Mouse (Mus musculus): ENCODE measurements around the gene Taar5. TPM values are rescaled to one million over a fixed set of nuclear protein-coding genes. Genes with fewer than 3 reads are reported as not detected.

The Taar5 gene
- polyA plus RNA-seq, 1 experiment = not detected

DNA sequence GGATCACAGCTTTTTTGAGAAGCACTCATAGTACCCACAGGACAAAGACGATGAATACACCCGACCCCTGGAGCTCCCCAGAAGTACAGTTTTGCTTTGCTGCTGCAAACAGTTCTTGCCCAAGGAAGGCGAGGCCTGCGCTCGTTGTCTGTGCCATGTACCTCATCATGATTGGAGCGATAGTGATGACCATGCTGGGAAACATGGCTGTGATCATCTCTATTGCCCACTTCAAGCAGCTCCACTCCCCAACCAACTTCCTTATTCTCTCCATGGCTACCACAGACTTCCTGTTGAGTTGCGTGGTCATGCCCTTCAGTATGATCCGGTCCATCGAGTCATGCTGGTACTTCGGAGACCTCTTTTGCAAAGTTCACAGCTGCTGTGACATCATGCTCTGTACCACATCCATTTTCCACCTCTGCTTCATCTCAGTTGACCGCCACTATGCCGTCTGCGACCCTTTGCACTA, 10.0 kb upstream of the Taar5 start, which contains the start of gene Taar4:
Gene Taar4, plus strand, starts transcription at position 51 of the 472 bp plus-strand sequence.
- TF ChIP-seq POLR2A (IDR thresholded peaks at IDR 0.05; ENCODE audit: extremely low read depth, insufficient read depth, low read length) = no peak
- no peak for TF ChIP-seq CTCF (IDR thresholded peaks at IDR 0.05; ENCODE audit: extremely low read depth, insufficient read depth, low read length)
- Histone ChIP-seq H3K4me1 (ENCODE audit: control insufficient read depth, insufficient read depth, low read length) (no peaks in the 10 kb centered on the region), H3K4me3 (ENCODE audit: insufficient read depth, low read length) (no peak within 1 kb of the TSS), H3K27ac (ENCODE audit: insufficient read depth, low read length) (no peak within 1 kb of the TSS)

DNA sequence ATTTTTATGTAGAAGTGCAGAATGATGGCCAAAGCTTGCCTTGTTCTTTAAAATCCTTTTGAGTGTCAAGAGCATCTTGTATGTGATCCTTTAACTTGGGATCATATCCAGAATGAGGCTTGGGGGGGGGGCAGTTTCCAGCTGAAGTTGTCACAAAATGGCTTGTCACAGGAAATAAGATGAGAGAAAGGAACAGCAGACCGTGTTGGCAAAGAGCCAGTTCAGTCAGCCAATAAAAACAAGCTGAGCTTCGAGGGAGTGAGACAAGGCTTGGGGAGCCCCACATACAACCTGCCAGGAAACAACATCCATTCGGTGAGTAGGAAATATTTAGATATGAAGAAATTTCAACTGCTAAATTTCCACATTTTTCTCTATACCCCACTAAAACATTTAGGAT, 7.1 kb upstream of the Taar5 start:
- H3K4me3 ChIP-seq (ENCODE audit: insufficient read depth, low read length) = no peak overlapping the region
- no peak overlapping the region for H3K27ac ChIP-seq (ENCODE audit: insufficient read depth, low read length)
- no peaks in the 10 kb centered on the region for H3K4me1 ChIP-seq (ENCODE audit: control insufficient read depth, insufficient read depth, low read length)
- no peak for TF ChIP-seq POLR2A (IDR thresholded peaks at IDR 0.05; ENCODE audit: extremely low read depth, insufficient read depth, low read length)
- TF ChIP-seq CTCF (IDR thresholded peaks at IDR 0.05; ENCODE audit: extremely low read depth, insufficient read depth, low read length) = no peak

DNA sequence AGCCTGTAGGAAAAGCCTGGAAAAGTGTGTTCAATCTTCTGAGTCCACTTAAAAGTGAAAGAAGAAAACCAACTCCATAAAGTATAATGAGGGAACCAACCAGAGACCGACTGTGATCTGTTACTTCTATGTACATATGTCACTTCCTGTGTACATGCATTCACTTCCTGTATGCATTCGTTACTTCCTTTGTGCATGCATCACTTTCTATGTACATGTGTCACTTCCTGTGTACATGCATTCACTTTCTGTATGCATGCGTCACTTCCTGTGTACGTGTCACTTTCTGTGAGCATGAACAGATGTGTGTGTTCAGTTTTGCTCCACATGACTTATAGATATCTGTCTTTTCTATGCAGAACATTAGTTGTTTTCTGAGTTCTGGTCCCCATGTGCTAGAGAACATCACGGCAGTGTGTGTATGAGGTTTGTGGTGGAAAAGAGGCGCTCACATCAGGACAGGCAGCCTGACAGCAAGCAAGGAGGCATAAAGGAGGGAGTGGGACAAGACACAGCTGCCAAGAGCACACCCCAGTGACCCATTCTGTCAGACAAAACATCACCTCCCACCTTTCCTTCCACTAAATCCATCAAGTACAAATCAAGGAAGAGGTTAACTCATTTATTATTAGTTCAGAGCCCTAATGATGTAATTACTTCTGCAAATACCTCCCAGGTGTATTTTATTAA, 5.4 kb upstream of the Taar5 start:
- TF ChIP-seq CTCF (IDR thresholded peaks at IDR 0.05; ENCODE audit: extremely low read depth, insufficient read depth, low read length) = no peak
- TF ChIP-seq POLR2A (IDR thresholded peaks at IDR 0.05; ENCODE audit: extremely low read depth, insufficient read depth, low read length) = no peak
- H3K4me1 ChIP-seq (ENCODE audit: control insufficient read depth, insufficient read depth, low read length) = no peaks in the 10 kb centered on the region
- H3K27ac ChIP-seq (ENCODE audit: insufficient read depth, low read length) = no peak overlapping the region
- no peak overlapping the region for H3K4me3 ChIP-seq (ENCODE audit: insufficient read depth, low read length)

DNA sequence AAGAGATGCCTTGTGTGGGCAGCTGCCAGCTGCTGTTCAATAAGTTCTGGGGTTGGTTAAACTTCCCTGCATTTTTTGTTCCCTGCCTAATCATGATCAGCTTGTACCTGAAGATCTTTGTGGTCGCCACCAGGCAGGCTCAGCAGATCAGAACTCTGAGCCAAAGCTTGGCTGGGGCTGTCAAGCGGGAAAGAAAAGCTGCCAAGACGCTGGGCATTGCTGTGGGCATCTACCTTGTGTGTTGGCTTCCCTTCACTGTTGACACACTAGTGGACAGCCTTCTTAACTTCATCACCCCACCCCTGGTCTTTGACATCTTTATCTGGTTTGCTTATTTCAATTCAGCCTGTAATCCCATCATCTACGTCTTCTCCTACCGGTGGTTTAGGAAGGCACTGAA, 750 bp downstream of the Taar5 start:
- H3K27ac ChIP-seq (ENCODE audit: insufficient read depth, low read length) = no peak overlapping the region
- TF ChIP-seq CTCF (IDR thresholded peaks at IDR 0.05; ENCODE audit: extremely low read depth, insufficient read depth, low read length) (no peak), POLR2A (IDR thresholded peaks at IDR 0.05; ENCODE audit: extremely low read depth, insufficient read depth, low read length) (no peak)
- H3K4me3 ChIP-seq (ENCODE audit: insufficient read depth, low read length) = no peak overlapping the region
- no peaks in the 10 kb centered on the region for H3K4me1 ChIP-seq (ENCODE audit: control insufficient read depth, insufficient read depth, low read length)

DNA sequence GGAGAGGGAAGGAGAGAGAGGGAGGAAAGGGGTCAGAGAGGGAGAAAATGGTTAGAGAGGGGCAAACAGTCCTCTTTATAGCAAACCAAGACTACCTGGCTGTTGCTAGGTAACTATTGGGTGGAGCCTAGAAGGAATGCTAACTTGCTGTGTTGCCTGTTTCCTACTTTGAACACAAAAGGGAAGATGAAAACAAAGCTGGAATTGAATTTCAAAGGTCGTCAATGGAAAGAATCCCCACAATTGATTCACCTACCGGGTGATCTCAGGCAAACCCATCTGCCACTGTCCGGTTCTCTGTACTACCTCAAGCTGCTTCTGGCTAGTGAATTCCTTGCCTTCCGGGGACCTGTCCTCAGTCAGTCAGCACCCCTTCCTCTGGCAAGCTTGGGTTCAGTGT, 7.5 kb downstream of the Taar5 start:
- H3K27ac ChIP-seq (ENCODE audit: insufficient read depth, low read length) = no peak overlapping the region
- H3K4me1 ChIP-seq (ENCODE audit: control insufficient read depth, insufficient read depth, low read length) = no peaks in the 10 kb centered on the region
- no peak overlapping the region for H3K4me3 ChIP-seq (ENCODE audit: insufficient read depth, low read length)
- TF ChIP-seq POLR2A (IDR thresholded peaks at IDR 0.05; ENCODE audit: extremely low read depth, insufficient read depth, low read length) (no peak), CTCF (IDR thresholded peaks at IDR 0.05; ENCODE audit: extremely low read depth, insufficient read depth, low read length) (no peak)

DNA sequence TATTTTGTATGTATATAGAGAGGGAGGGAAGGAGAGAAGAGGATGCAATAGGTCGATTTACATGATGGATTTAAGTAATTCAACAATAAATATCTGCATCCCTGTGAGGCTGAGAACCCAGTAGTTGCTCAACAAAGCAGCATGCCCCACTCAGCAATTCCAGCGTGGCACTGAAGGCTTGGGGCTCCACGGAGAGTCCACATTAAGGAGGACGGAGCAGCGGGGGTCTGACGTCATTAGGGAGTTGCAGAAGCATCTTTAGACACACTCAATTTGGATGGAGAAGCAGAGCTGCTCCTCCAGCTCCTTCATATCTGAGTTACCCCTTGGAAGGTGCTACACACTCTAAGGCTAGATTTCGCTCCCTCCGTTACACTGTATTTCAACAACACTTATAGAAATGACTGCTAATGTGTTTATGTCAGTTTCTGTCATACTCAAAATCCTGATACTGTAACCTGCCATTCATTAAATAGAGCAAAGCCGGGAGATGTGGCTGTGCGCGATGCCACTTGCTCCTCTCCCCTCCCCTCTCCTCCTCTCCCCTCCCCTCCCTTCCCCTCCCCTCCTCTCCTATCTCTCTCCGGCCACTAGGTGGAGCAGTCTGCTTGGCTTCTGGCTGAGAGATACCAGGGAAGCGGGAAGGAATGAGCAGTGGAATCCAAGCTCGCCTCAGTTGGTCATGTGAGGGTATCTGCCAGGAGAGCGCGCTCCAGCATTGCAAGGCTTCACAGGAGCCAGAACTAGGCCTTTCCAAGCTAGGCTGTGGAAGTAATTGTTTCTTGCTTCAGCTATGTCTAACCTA, 8.6 kb downstream of the Taar5 start:
- Histone ChIP-seq H3K27ac (ENCODE audit: insufficient read depth, low read length) (no peak overlapping the region), H3K4me1 (ENCODE audit: control insufficient read depth, insufficient read depth, low read length) (no peaks in the 10 kb centered on the region), H3K4me3 (ENCODE audit: insufficient read depth, low read length) (no peak overlapping the region)
- TF ChIP-seq POLR2A (IDR thresholded peaks at IDR 0.05; ENCODE audit: extremely low read depth, insufficient read depth, low read length) (no peak), CTCF (IDR thresholded peaks at IDR 0.05; ENCODE audit: extremely low read depth, insufficient read depth, low read length) (peak; percentile 70)

DNA sequence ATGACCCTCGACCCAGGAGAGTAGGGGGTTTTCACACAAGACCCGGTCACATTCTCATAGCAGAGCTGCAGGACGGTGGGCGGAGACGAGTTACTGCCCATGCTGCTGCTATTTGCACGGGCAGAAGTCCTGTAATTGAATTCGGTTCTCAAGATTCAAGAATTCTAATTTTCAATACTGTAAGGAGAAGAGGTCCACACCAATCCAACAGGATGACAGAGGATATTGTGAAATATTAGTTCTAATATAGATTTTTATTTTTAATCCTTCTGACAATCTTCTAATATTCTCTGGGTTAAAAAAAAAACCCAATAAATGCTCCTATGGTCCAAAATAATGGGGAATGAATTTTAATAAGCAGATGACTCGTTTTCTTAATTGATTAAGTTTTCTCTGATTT, 15.0 kb downstream of the Taar5 start, which contains the start of gene Taar6:
Gene Taar6, minus strand, starts transcription at position 101 of the 400 bp plus-strand sequence.
- TF ChIP-seq CTCF (IDR thresholded peaks at IDR 0.05; ENCODE audit: extremely low read depth, insufficient read depth, low read length) (no peak), POLR2A (IDR thresholded peaks at IDR 0.05; ENCODE audit: extremely low read depth, insufficient read depth, low read length) (no peak)
- Histone ChIP-seq H3K4me3 (ENCODE audit: insufficient read depth, low read length) (no peak within 1 kb of the TSS), H3K27ac (ENCODE audit: insufficient read depth, low read length) (no peak within 1 kb of the TSS), H3K4me1 (ENCODE audit: control insufficient read depth, insufficient read depth, low read length) (no peaks in the 10 kb centered on the region)

DNA sequence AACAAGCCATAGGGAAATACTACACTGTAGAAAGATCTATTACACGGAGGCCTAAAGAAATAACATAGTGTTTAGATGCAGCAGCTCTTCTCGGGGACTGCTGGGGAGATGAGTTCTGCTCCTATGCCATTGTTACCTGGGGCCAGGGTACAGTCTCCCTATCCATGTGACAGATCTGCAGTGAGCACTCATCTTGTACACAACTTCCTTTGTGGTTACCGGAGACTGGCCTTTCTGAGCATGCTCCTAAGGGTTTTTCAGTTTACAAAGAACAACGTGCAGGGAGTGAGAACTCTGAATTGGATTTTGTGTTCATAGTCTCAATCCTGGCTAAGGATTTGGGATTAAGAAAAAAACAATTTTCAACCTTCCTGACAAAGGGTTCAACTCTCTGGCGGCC, 15.9 kb downstream of the Taar5 start:
- Histone ChIP-seq H3K27ac (ENCODE audit: insufficient read depth, low read length) (no peak overlapping the region), H3K4me1 (ENCODE audit: control insufficient read depth, insufficient read depth, low read length) (no peaks in the 10 kb centered on the region), H3K4me3 (ENCODE audit: insufficient read depth, low read length) (no peak overlapping the region)
- TF ChIP-seq CTCF (IDR thresholded peaks at IDR 0.05; ENCODE audit: extremely low read depth, insufficient read depth, low read length) (no peak), POLR2A (IDR thresholded peaks at IDR 0.05; ENCODE audit: extremely low read depth, insufficient read depth, low read length) (no peak)

DNA sequence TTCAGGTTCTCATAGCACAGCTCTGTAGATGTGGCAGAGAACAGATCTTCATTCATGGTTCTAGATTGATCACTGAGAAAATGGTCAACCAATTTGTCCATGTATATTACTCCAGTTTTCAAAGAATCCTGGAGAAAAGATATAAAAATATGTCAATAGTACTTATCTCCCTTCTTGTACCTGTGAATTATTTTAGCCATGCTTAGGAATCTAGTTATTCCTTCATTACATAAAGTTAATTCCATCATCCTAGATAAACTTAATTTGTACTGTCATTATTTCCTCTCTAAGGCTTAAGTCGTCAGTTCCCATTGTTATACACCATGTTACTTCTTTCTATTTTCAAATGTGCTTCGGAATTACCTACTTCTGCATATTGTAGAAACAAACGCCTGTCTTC, 22.9 kb downstream of the Taar5 start, which contains the start of gene Taar7a:
Gene Taar7a, minus strand, starts transcription at position 101 of the 400 bp plus-strand sequence.
- Histone ChIP-seq H3K27ac (ENCODE audit: insufficient read depth, low read length) (no peak within 1 kb of the TSS), H3K4me3 (ENCODE audit: insufficient read depth, low read length) (no peak within 1 kb of the TSS), H3K4me1 (ENCODE audit: control insufficient read depth, insufficient read depth, low read length) (no peaks in the 10 kb centered on the region)
- no peak for TF ChIP-seq CTCF (IDR thresholded peaks at IDR 0.05; ENCODE audit: extremely low read depth, insufficient read depth, low read length)
- TF ChIP-seq POLR2A (IDR thresholded peaks at IDR 0.05; ENCODE audit: extremely low read depth, insufficient read depth, low read length) = no peak
